Mouse (Mus musculus) heart, embryonic 11.5 days (tissue): ENCODE data around the gene Cd247. TPM values are rescaled to one million over a fixed set of nuclear protein-coding genes. Genes with fewer than 3 reads are reported as not detected.

Source experiments
- ATAC-seq: fragments of 200-750 bp; cut with Nextera tagmentation; replicated peaks from 2 replicates; pipeline ENCODE4 v1.8.0; 2017; ENCODE audit warnings: moderate library complexity; ENCODE audit not compliant: insufficient number of reproducible peaks, low FRiP score, low TSS enrichment
- H3K27ac ChIP-seq: fragments of 300-500 bp; sonication (generic); 2 replicates; pipeline ENCODE4 v1.5.1; 2014; ENCODE audit warnings: mild to moderate bottlenecking, low read depth, low read length
- H3K27me3 ChIP-seq: fragments of 300-500 bp; sonication (generic); 2 replicates; pipeline ENCODE4 v1.6.1; 2014; ENCODE audit warnings: mild to moderate bottlenecking, low read length, mixed read lengths; ENCODE audit not compliant: control insufficient read depth, insufficient read depth
- H3K36me3 ChIP-seq: fragments of 300-500 bp; sonication (generic); 2 replicates; pipeline ENCODE4 v1.6.1; 2014; ENCODE audit warnings: mild to moderate bottlenecking, low read length, moderate library complexity, mixed read lengths; ENCODE audit not compliant: control insufficient read depth, insufficient read depth
- H3K4me1 ChIP-seq: fragments of 300-500 bp; sonication (generic); 2 replicates; pipeline ENCODE4 v1.6.1; 2014; ENCODE audit warnings: low read length; ENCODE audit not compliant: control insufficient read depth, insufficient read depth
- H3K4me2 ChIP-seq: fragments of 300-500 bp; sonication (generic); 2 replicates; pipeline ENCODE4 v1.6.1; 2014; ENCODE audit warnings: mild to moderate bottlenecking, moderate library complexity
- H3K4me3 ChIP-seq: fragments of 300-500 bp; sonication (generic); 2 replicates; pipeline ENCODE4 v1.5.1; 2014; ENCODE audit warnings: low read depth, low read length
- H3K9ac ChIP-seq: fragments of 300-500 bp; sonication (generic); 2 replicates; pipeline ENCODE4 v1.6.1; 2014; ENCODE audit warnings: mild to moderate bottlenecking, low read depth, low read length, moderate library complexity
- H3K9me3 ChIP-seq: fragments of 300-500 bp; sonication (generic); replicated peaks from 2 replicates; pipeline ENCODE4 v1.6.1; 2016; ENCODE audit warnings: low read length; ENCODE audit not compliant: control insufficient read depth
- WGBS: fragments of 180-500 bp; shearing (Covaris S2); extraction: QIAGEN DNeasy Blood & Tissue Kit; methylation state at CpG from one replicate; pipeline ENCODE4 v1.1.7; 2014; ENCODE audit not compliant: insufficient replicate concordance; 5-methylcytosine and 5-hydroxymethylcytosine counted together
- polyA plus RNA-seq: library from polyadenylated mRNA; unstranded; fragments of >200 nt; fragmentation: Nextera tagmentation; extraction: Ambion mirVana; gene quantifications from 2 replicates; pipeline ENCODE4 v1.2.1, GENCODE M21; 2014

Cd247 gene
- 0.64 and 0.90 TPM in 2 replicates for polyA plus RNA-seq

- no peaks in the 10 kb centered on the region for H3K9me3 ChIP-seq
- 63% methylated on average over 8 of the region's 8 CpGs for WGBS
- no peaks in the 10 kb centered on the region for H3K36me3 ChIP-seq
- no peak for ATAC-seq
- H3K4me3 ChIP-seq = no peak within 1 kb of the TSS
- H3K27ac ChIP-seq = no peak within 1 kb of the TSS
- H3K4me2 ChIP-seq = no peak within 1 kb of the TSS
- H3K27me3 ChIP-seq = no peaks in the 10 kb centered on the region
- no peak within 1 kb of the TSS for H3K9ac ChIP-seq
- no peaks in the 10 kb centered on the region for H3K4me1 ChIP-seq
Observed at GRCm38 (mm10) chr1:165788511-165788910, at the start of gene Cd247. Cd247 (plus strand) TSS chr1:165788681.

DNA sequence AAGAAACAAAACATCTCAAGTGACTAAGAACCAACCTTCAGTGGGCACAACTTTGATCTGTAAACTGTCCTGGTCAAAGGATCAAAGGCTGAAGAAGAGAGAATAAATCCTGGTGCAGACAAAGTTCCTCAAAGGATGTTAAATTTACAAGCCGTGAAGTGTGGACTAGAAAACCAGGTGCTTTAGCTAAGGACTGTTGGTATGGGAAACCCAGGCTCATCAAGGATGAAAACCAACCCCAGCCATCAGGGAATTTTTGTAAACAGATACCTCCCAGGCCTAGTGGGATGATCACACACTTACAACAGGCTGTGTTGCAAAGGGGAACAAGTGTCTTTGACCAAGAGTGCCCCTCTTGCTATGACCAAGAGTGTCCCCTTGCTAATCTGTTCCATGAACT, 49.5 kb upstream of the Cd247 start:
- Histone ChIP-seq H3K4me3 (no peak overlapping the region), H3K36me3 (no peaks in the 10 kb centered on the region), H3K9ac (no peak overlapping the region), H3K4me1 (0 out of 2 replicates have a peak, but pooled peaks cover 3% of the 10 kb centered on the region), H3K9me3 (no peaks in the 10 kb centered on the region), H3K27me3 (no peaks in the 10 kb centered on the region), H3K27ac (no peak overlapping the region), H3K4me2 (no peak overlapping the region)
- 82% methylated on average over 1 of the region's 1 CpGs for WGBS
- no peak for ATAC-seq

GRCm38 (mm10) chr1:165741989-165742388, 46.5 kb upstream of the Cd247 start:
- no peak overlapping the region for H3K4me2 ChIP-seq
- H3K9me3 ChIP-seq = no peaks in the 10 kb centered on the region
- 82% methylated on average over 8 of the region's 8 CpGs for WGBS
- no peak overlapping the region for H3K4me3 ChIP-seq
- no peak overlapping the region for H3K9ac ChIP-seq
- H3K4me1 ChIP-seq = 0 out of 2 replicates have a peak, but pooled peaks cover 2% of the 10 kb centered on the region
- ATAC-seq = no peak
- no peaks in the 10 kb centered on the region for H3K36me3 ChIP-seq
- H3K27me3 ChIP-seq = no peaks in the 10 kb centered on the region
- no peak overlapping the region for H3K27ac ChIP-seq

DNA sequence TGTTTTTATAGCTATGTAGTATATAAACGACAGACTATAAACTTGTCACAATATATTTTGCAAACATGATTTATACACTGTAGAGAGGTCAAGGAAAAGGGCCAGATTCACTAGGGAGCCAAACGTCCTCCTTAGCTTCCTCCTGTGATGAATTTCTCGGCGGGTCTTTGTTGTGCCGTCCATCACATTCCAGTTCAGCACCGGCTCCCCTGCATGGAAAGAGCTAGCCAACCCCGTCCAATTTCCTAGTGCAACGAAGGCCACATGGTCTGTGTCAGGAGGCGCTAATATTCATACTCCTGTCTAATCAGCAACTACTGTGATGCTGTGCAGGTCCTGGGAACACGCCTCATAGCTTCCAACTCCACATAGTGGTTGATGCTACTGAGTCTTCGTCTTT, 40.4 kb upstream of the Cd247 start:
- peaks cover 6% of the 10 kb centered on the region for H3K4me1 ChIP-seq
- no peaks in the 10 kb centered on the region for H3K36me3 ChIP-seq
- no peak overlapping the region for H3K27ac ChIP-seq
- no peaks in the 10 kb centered on the region for H3K27me3 ChIP-seq
- H3K4me3 ChIP-seq = no peak overlapping the region
- ATAC-seq = no peak
- WGBS = 20% methylated on average over 11 of the region's 11 CpGs
- no peaks in the 10 kb centered on the region for H3K9me3 ChIP-seq
- no peak overlapping the region for H3K9ac ChIP-seq
- H3K4me2 ChIP-seq = no peak overlapping the region

DNA sequence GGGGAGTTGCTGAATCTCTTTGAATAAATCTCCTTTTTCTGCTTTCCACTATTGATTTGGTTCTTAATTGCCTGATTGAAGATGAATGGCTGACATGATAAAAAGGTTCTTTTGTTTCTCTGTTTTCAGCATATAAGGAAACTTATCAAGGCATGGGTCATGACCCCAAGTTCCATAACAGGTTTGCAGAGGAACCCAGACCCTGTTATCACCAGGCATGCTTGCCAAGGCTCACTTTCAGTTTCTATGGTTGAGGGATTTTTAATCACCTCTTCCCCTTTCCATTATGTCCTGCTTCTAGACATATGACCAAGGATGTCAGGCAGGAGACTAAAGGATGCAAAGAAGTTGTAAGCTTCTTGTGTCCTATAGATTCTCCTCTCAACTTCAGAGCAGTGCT, 37.3 kb upstream of the Cd247 start:
- H3K4me1 ChIP-seq = peaks cover 6% of the 10 kb centered on the region
- H3K4me3 ChIP-seq = no peak overlapping the region
- H3K27me3 ChIP-seq = no peaks in the 10 kb centered on the region
- no peaks in the 10 kb centered on the region for H3K9me3 ChIP-seq
- no peaks in the 10 kb centered on the region for H3K36me3 ChIP-seq
- H3K27ac ChIP-seq = no peak overlapping the region
- no peak overlapping the region for H3K9ac ChIP-seq
- H3K4me2 ChIP-seq = no peak overlapping the region
- ATAC-seq = no peak

DNA sequence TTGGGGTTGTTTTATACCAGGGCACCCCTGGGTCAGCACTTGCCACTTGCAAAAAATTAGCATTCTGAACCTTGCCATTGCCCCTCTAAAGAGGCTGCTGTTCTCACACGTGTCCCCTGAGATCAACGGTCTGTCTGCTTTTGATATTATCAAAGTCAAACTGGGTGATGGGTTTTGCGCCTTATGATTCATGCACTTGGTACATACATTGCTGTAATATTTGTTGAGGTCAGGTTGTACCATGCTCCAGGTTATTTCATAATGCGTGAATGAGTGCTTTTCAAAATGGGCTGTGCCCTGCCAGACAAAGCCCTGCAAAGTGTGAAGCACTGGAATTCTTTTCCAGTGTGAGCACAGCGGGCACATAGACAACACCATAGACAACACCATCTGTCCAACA, 36.6 kb upstream of the Cd247 start:
- H3K9ac ChIP-seq = no peak overlapping the region
- H3K4me3 ChIP-seq = no peak overlapping the region
- WGBS = 69% methylated on average over 5 of the region's 5 CpGs
- peaks cover 6% of the 10 kb centered on the region for H3K4me1 ChIP-seq
- no peak overlapping the region for H3K4me2 ChIP-seq
- H3K27me3 ChIP-seq = no peaks in the 10 kb centered on the region
- no peak overlapping the region for H3K27ac ChIP-seq
- no peaks in the 10 kb centered on the region for H3K9me3 ChIP-seq
- no peak for ATAC-seq
- H3K36me3 ChIP-seq = no peaks in the 10 kb centered on the region

DNA sequence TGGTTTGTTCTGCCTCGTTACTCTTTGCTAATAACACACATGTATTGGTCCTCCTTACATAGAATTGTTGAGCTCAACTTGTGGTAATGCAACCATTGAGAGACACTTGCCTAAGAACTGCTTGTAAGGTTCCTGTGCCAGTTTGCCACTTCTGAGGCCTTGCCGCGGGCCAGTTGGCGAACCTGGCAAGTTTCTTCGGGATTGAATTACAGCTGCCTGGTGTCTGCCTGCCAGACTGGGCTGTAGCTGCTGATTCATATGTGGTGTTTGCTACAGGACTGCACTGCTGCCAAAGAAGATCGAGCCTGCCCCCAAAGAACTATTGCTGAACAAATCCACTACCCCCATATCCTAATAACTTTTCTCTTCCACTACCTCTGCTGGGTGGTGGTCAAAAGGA, 34.3 kb upstream of the Cd247 start:
- no peak overlapping the region for H3K4me3 ChIP-seq
- H3K9me3 ChIP-seq = no peaks in the 10 kb centered on the region
- no peak for ATAC-seq
- 88% methylated on average over 6 of the region's 6 CpGs for WGBS
- H3K9ac ChIP-seq = no peak overlapping the region
- H3K4me1 ChIP-seq = peaks cover 3% of the 10 kb centered on the region; the same call in 1 of the 2 replicates
- H3K36me3 ChIP-seq = no peaks in the 10 kb centered on the region
- H3K4me2 ChIP-seq = no peak overlapping the region
- no peak overlapping the region for H3K27ac ChIP-seq
- H3K27me3 ChIP-seq = no peaks in the 10 kb centered on the region

- H3K27me3 ChIP-seq = no peaks in the 10 kb centered on the region
- no peak overlapping the region for H3K4me2 ChIP-seq
- no peak overlapping the region for H3K27ac ChIP-seq
- H3K4me1 ChIP-seq = peaks cover 3% of the 10 kb centered on the region; the same call in 1 of the 2 replicates
- WGBS = 35% methylated on average over 4 of the region's 4 CpGs
- no peaks in the 10 kb centered on the region for H3K36me3 ChIP-seq
- no peak for ATAC-seq
- no peak overlapping the region for H3K9ac ChIP-seq
- H3K9me3 ChIP-seq = no peaks in the 10 kb centered on the region
- no peak overlapping the region for H3K4me3 ChIP-seq
Observed at GRCm38 (mm10) chr1:165755194-165755593, 33.3 kb upstream of the Cd247 start.

DNA sequence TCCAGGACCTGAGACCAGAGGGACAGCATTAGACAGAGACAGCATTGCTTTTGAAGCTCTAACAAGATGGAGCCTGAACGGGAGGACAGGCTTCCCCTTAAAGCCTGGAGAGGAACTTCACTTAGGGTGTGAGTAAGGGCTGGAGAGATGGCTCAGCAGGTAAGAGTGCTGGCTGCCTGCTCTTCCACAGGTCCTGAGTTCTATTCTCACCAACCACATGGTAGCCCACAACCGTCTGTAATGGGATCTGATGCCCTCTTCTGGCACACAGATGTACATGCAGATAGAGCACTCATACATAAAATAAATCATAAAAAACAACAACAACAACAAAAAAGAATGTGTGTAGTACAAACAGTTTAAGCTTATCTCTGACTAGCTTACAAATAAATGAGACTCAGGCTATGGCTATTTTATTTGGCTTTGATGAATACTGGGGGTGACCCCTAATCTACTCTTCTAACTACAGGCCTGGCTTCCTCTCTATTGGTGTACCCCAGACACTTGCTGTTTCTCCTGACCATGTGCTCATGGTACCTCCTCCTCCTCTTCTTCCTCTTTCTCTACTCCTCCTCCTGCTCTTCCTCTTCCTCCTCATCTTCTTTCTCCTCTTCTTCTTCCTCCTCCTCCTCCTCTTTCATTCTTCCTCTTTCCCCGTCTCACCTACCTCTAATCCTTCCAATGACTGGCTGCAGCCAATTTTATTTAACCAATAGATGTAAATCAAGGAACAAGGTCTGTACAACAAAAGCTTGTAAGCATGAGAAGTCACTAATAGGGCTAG, 26.8 kb upstream of the Cd247 start:
- no peak overlapping the region for H3K9ac ChIP-seq
- no peaks in the 10 kb centered on the region for H3K27me3 ChIP-seq
- no peaks in the 10 kb centered on the region for H3K9me3 ChIP-seq
- peaks cover 16% of the 10 kb centered on the region for H3K4me1 ChIP-seq
- no peak overlapping the region for H3K4me3 ChIP-seq
- no peak for ATAC-seq
- no peak overlapping the region for H3K27ac ChIP-seq
- H3K36me3 ChIP-seq = no peaks in the 10 kb centered on the region
- WGBS = 76% methylated on average over 3 of the region's 3 CpGs
- no peak overlapping the region for H3K4me2 ChIP-seq
